Mouse (Mus musculus): ENCODE measurements around the gene Macrod2.
A peak's percentile ranks its signal among the peaks of the same experiment; 100 is the strongest.

Macrod2 gene

GRCm38 (mm10) chr2:141299168-141299567 lies 904.1 kb downstream of the Macrod2 start:
- DNase-seq (ENCODE audit: low spot score in 2 of 2) = no peak

GRCm38 (mm10) chr2:141301030-141301429 lies 905.9 kb downstream of the Macrod2 start:
- DNase-seq (ENCODE audit: low spot score in 2 of 2) = no peak

GRCm38 (mm10) chr2:141308406-141308805 lies 913.3 kb downstream of the Macrod2 start:
- DNase-seq (ENCODE audit: low spot score in 2 of 2) = no peak

- no peak for DNase-seq (ENCODE audit: low spot score in 2 of 2)
Measured at GRCm38 (mm10) chr2:141312136-141312948, 917.2 kb downstream of the Macrod2 start.

GRCm38 (mm10) chr2:141315349-141315748 lies 920.2 kb downstream of the Macrod2 start:
- no peak for DNase-seq (ENCODE audit: low spot score in 2 of 2)

GRCm38 (mm10) chr2:141323956-141324460 lies 928.9 kb downstream of the Macrod2 start:
- DNase-seq (ENCODE audit: low spot score in 2 of 2) = no peak

- DNase-seq (ENCODE audit: low spot score in 2 of 2) = no peak
Measured at GRCm38 (mm10) chr2:141327296-141327695, 932.2 kb downstream of the Macrod2 start.

- no peak for DNase-seq (ENCODE audit: low spot score in 2 of 2)
Measured at GRCm38 (mm10) chr2:141337708-141338107, 942.6 kb downstream of the Macrod2 start.

GRCm38 (mm10) chr2:141343988-141344535 lies 949.0 kb downstream of the Macrod2 start:
- no peak for DNase-seq (ENCODE audit: low spot score in 2 of 2)

- no peak for DNase-seq (ENCODE audit: low spot score in 2 of 2)
Measured at GRCm38 (mm10) chr2:141352623-141353022, 957.5 kb downstream of the Macrod2 start.

- DNase-seq (ENCODE audit: low spot score in 2 of 2) = no peak
Measured at GRCm38 (mm10) chr2:141388632-141389031, 993.5 kb downstream of the Macrod2 start.

- no peak for DNase-seq (ENCODE audit: low spot score in 2 of 2)
Measured at GRCm38 (mm10) chr2:141391229-141391628, 996.1 kb downstream of the Macrod2 start.

GRCm38 (mm10) chr2:141394806-141395205 lies 999.7 kb downstream of the Macrod2 start:
- DNase-seq (ENCODE audit: low spot score in 2 of 2) = no peak

- DNase-seq (ENCODE audit: low spot score in 2 of 2) = no peak
Measured at GRCm38 (mm10) chr2:141408766-141409165, 1013.7 kb downstream of the Macrod2 start.

- DNase-seq (ENCODE audit: low spot score in 2 of 2) = no peak
Measured at GRCm38 (mm10) chr2:141416436-141416835, 1021.3 kb downstream of the Macrod2 start.

- DNase-seq (ENCODE audit: low spot score in 2 of 2) = no peak
Measured at GRCm38 (mm10) chr2:141416855-141417544, 1021.9 kb downstream of the Macrod2 start.

GRCm38 (mm10) chr2:141419806-141420205 lies 1024.7 kb downstream of the Macrod2 start:
- DNase-seq (ENCODE audit: low spot score in 2 of 2) = no peak

- no peak for DNase-seq (ENCODE audit: low spot score in 2 of 2)
Measured at GRCm38 (mm10) chr2:141434084-141434483, 1039.0 kb downstream of the Macrod2 start.

- DNase-seq (ENCODE audit: low spot score in 2 of 2) = peak in 1 of 2 experiments; percentile 13
Measured at GRCm38 (mm10) chr2:141434731-141435570, 1039.8 kb downstream of the Macrod2 start.

- no peak for DNase-seq (ENCODE audit: low spot score in 2 of 2)
Measured at GRCm38 (mm10) chr2:141441896-141442295, 1046.8 kb downstream of the Macrod2 start.

GRCm38 (mm10) chr2:141449078-141449680 lies 1054.1 kb downstream of the Macrod2 start:
- no peak for DNase-seq (ENCODE audit: low spot score in 2 of 2)

Data from frontal cortex, postnatal 14 days (tissue).